Mouse (Mus musculus) kidney, embryonic 14.5 days (tissue): ENCODE results near the gene Nsd1. TPM values are rescaled to one million over a fixed set of nuclear protein-coding genes. Genes with fewer than 3 reads are reported as not detected.

ENCODE experiments used
- ATAC-seq: fragments of 200-750 bp; cut with Nextera tagmentation; 2 replicates; pipeline ENCODE4 v1.8.0; 2017; ENCODE audit warnings: moderate number of reproducible peaks, mild to moderate bottlenecking, moderate TSS enrichment, moderate library complexity; ENCODE audit not compliant: low FRiP score, low TSS enrichment
- H3K27ac ChIP-seq: fragments of 300-500 bp; sonication (generic); 2 replicates; pipeline ENCODE4 v1.5.1; 2014; ENCODE audit warnings: low read depth, mild to moderate bottlenecking, low read length, moderate library complexity, mixed read lengths
- H3K27me3 ChIP-seq: fragments of 300-500 bp; sonication (generic); 2 replicates; pipeline ENCODE4 v1.6.1; 2014; ENCODE audit warnings: mild to moderate bottlenecking, low read length; ENCODE audit not compliant: control insufficient read depth, insufficient read depth
- H3K36me3 ChIP-seq: fragments of 300-500 bp; sonication (generic); 2 replicates; pipeline ENCODE4 v1.6.1; 2014; ENCODE audit warnings: low read length, mixed read lengths; ENCODE audit not compliant: control insufficient read depth, insufficient read depth
- H3K4me1 ChIP-seq: fragments of 300-500 bp; sonication (generic); 2 replicates; pipeline ENCODE4 v1.6.1; 2014; ENCODE audit warnings: low read length, mixed read lengths; ENCODE audit not compliant: control insufficient read depth, insufficient read depth
- H3K4me2 ChIP-seq: fragments of 300-500 bp; sonication (generic); replicated peaks from 2 replicates; pipeline ENCODE4 v1.6.1; 2014; ENCODE audit warnings: low read depth, mild to moderate bottlenecking, low read length
- H3K4me3 ChIP-seq: fragments of 300-500 bp; sonication (generic); 2 replicates; pipeline ENCODE4 v1.5.1; 2014; ENCODE audit warnings: mild to moderate bottlenecking, low read length
- H3K9ac ChIP-seq: fragments of 300-500 bp; sonication (generic); 2 replicates; pipeline ENCODE4 v1.6.1; 2014; ENCODE audit warnings: low read depth, mild to moderate bottlenecking, low read length, moderate library complexity
- H3K9me3 ChIP-seq: fragments of 300-500 bp; sonication (generic); 2 replicates; pipeline ENCODE4 v1.6.1; 2016; ENCODE audit warnings: low read length; ENCODE audit not compliant: control insufficient read depth
- WGBS: fragments of 180-500 bp; shearing (Covaris S2); extraction: QIAGEN DNeasy Blood & Tissue Kit; methylation state at CpG from one replicate; pipeline ENCODE4 v1.1.7; 2014; 5-methylcytosine and 5-hydroxymethylcytosine counted together
- polyA plus RNA-seq: library from polyadenylated mRNA; unstranded; fragments of >200 nt; fragmentation: Nextera tagmentation; extraction: Ambion mirVana; gene quantifications from 2 replicates; pipeline ENCODE4 v1.2.1, GENCODE M21; 2014

Gene Nsd1
- polyA plus RNA-seq, 1 experiment from 2014 or later, result 93.6 TPM

- no peak overlapping the region for H3K9ac ChIP-seq
- H3K36me3 ChIP-seq, result peaks cover 90% of the 10 kb centered on the region
- ATAC-seq, result no peak
- no peak overlapping the region for H3K4me2 ChIP-seq
- no peak overlapping the region for H3K4me3 ChIP-seq
- H3K9me3 ChIP-seq, result no peaks in the 10 kb centered on the region
- WGBS, result 87% methylated on average over 8 of the region's 8 CpGs
- H3K4me1 ChIP-seq, result no peaks in the 10 kb centered on the region
- no peaks in the 10 kb centered on the region for H3K27me3 ChIP-seq
- no peak overlapping the region for H3K27ac ChIP-seq
Observed at GRCm38 (mm10) chr13:55312028-55312630, 102.5 kb downstream of the Nsd1 start.

GRCm38 (mm10) chr13:55313051-55313450 lies 103.5 kb downstream of the Nsd1 start:
- Histone ChIP-seq H3K36me3 (peaks cover 90% of the 10 kb centered on the region), H3K27ac (no peak overlapping the region), H3K27me3 (no peaks in the 10 kb centered on the region), H3K9me3 (no peaks in the 10 kb centered on the region), H3K4me3 (no peak overlapping the region), H3K4me2 (no peak overlapping the region), H3K9ac (no peak overlapping the region), H3K4me1 (no peaks in the 10 kb centered on the region)
- WGBS, result 64% methylated on average over 9 of the region's 9 CpGs
- no peak for ATAC-seq

- H3K4me1 ChIP-seq, result no peaks in the 10 kb centered on the region
- H3K9me3 ChIP-seq, result no peaks in the 10 kb centered on the region
- ATAC-seq, result no peak
- no peak overlapping the region for H3K27ac ChIP-seq
- no peak overlapping the region for H3K4me2 ChIP-seq
- no peak overlapping the region for H3K9ac ChIP-seq
- WGBS, result 84% methylated on average over 2 of the region's 2 CpGs
- H3K4me3 ChIP-seq, result no peak overlapping the region
- H3K36me3 ChIP-seq, result peaks cover 95% of the 10 kb centered on the region
- no peaks in the 10 kb centered on the region for H3K27me3 ChIP-seq
Observed at GRCm38 (mm10) chr13:55314891-55315412, 105.4 kb downstream of the Nsd1 start.

- ATAC-seq, result no peak
- Histone ChIP-seq H3K27ac (no peak overlapping the region), H3K9me3 (no peaks in the 10 kb centered on the region), H3K27me3 (no peaks in the 10 kb centered on the region), H3K4me2 (no peak overlapping the region), H3K4me3 (no peak overlapping the region), H3K9ac (no peak overlapping the region), H3K4me1 (peaks cover 17% of the 10 kb centered on the region; the same call in 1 of the 2 replicates), H3K36me3 (peaks cover 70% of the 10 kb centered on the region)
- WGBS, result 79% methylated on average over 3 of the region's 3 CpGs
Observed at GRCm38 (mm10) chr13:55318351-55318750, 108.8 kb downstream of the Nsd1 start.

GRCm38 (mm10) chr13:55319931-55320533 lies 110.5 kb downstream of the Nsd1 start, which contains the start of gene Prelid1:
Gene Prelid1 (plus strand): TSS chr13:55320500.
- no peak for ATAC-seq
- Histone ChIP-seq H3K4me2 (peak within 1 kb of the TSS; percentile 93), H3K27me3 (no peaks in the 10 kb centered on the region), H3K4me1 (peaks cover 20% of the 10 kb centered on the region; the same call in 1 of the 2 replicates), H3K27ac (peak within 1 kb of the TSS; percentile 62; the same call in 1 of the 2 replicates), H3K4me3 (peak within 1 kb of the TSS; percentile 74), H3K36me3 (peaks cover 67% of the 10 kb centered on the region), H3K9ac (peak within 1 kb of the TSS; percentile 86), H3K9me3 (no peaks in the 10 kb centered on the region)
- WGBS, result 82% methylated on average over 4 of the region's 4 CpGs

- Histone ChIP-seq H3K27me3 (no peaks in the 10 kb centered on the region), H3K36me3 (peaks cover 66% of the 10 kb centered on the region), H3K27ac (peak within 1 kb of the TSS; percentile 84), H3K4me2 (peak within 1 kb of the TSS; percentile 93), H3K9ac (peak within 1 kb of the TSS; percentile 86), H3K4me3 (peak within 1 kb of the TSS; percentile 74), H3K9me3 (no peaks in the 10 kb centered on the region), H3K4me1 (peaks cover 20% of the 10 kb centered on the region; the same call in 1 of the 2 replicates)
- whole genome bisulfite sequencing, result under 1% methylated on average over 70 of the region's 73 CpGs
- peak; percentile 89 for ATAC-seq
Observed at GRCm38 (mm10) chr13:55321434-55322129, 112.0 kb downstream of the Nsd1 start, which contains the start of gene Rab24. Gene Rab24 (minus strand): TSS chr13:55321946.

GRCm38 (mm10) chr13:55322130-55322825 lies 112.7 kb downstream of the Nsd1 start:
- Histone ChIP-seq H3K36me3 (peaks cover 60% of the 10 kb centered on the region), H3K27ac (peak overlapping the region; percentile 84), H3K9ac (peak overlapping the region; percentile 86), H3K9me3 (no peaks in the 10 kb centered on the region), H3K4me3 (peak overlapping the region; percentile 74), H3K27me3 (no peaks in the 10 kb centered on the region), H3K4me2 (peak overlapping the region; percentile 93), H3K4me1 (peaks cover 24% of the 10 kb centered on the region; the same call in 1 of the 2 replicates)
- peak; percentile 12; the same call in 1 of the 2 replicates for ATAC-seq
- WGBS, result under 1% methylated on average over 31 of the region's 31 CpGs

GRCm38 (mm10) chr13:55325596-55325995 lies 116.0 kb downstream of the Nsd1 start:
- Histone ChIP-seq H3K4me2 (no peak overlapping the region), H3K36me3 (peaks cover 32% of the 10 kb centered on the region), H3K9ac (no peak overlapping the region), H3K9me3 (no peaks in the 10 kb centered on the region), H3K27ac (no peak overlapping the region), H3K27me3 (no peaks in the 10 kb centered on the region), H3K4me3 (no peak overlapping the region), H3K4me1 (peaks cover 31% of the 10 kb centered on the region)
- no peak for ATAC-seq
- 71% methylated on average over 11 of the region's 11 CpGs for WGBS
